Mouse (Mus musculus) liver, embryonic 14.5 days (tissue): ENCODE measurements at regions not wholly inside any gene's neighbourhood (a gene's known extent, or its start where the extent isn't known, plus 50 kb on each side); places are given as distances from the start of the nearest gene placed in this dataset. TPM values are rescaled to one million over a fixed set of nuclear protein-coding genes. Genes with fewer than 3 reads are reported as not detected.

ENCODE experiments used
- ATAC-seq: fragments of 200-750 bp; cut with Nextera tagmentation; 2 replicates; pipeline ENCODE4 v1.8.0; 2017; ENCODE audit warnings: moderate number of reproducible peaks, mild to moderate bottlenecking, moderate library complexity; ENCODE audit not compliant: insufficient read depth
- DNase-seq, 3 experiments: peaks; one replicate each; pipeline ENCODE4 v3.0.0-alpha.2; 2012 to 2013; ENCODE audit warnings: low read depth in 3 of 3, low spot score in 3 of 3
- H3K27ac ChIP-seq: fragments of 300-500 bp; sonication (generic); 2 replicates; pipeline ENCODE4 v1.5.1; 2014; ENCODE audit warnings: moderate library complexity, mild to moderate bottlenecking, control low read depth, inconsistent platforms
- H3K27me3 ChIP-seq: fragments of 300-500 bp; sonication (generic); 2 replicates; pipeline ENCODE4 v1.6.1; 2014; ENCODE audit warnings: mild to moderate bottlenecking, low read length, moderate library complexity; ENCODE audit not compliant: control insufficient read depth, insufficient read depth
- H3K36me3 ChIP-seq: fragments of 300-500 bp; sonication (generic); replicated peaks from 2 replicates; pipeline ENCODE4 v1.6.1; 2014; ENCODE audit warnings: low read depth; ENCODE audit not compliant: control insufficient read depth, insufficient read depth
- H3K4me1 ChIP-seq, 2 experiments: fragments of 200-500 bp in 1 of 2; fragments of 300-500 bp in 1 of 2; sonication (generic) in 1 of 2; replicated peaks; 2 replicates each; pipeline ENCODE4 v1.6.1; 2012 to 2014; ENCODE audit warnings: antibody characterized with exemption in 1 of 2, inconsistent platforms in 1 of 2, low read length in 1 of 2; ENCODE audit not compliant: control insufficient read depth in 2 of 2, insufficient read depth in 2 of 2
- H3K4me2 ChIP-seq: fragments of 300-500 bp; sonication (generic); 2 replicates; pipeline ENCODE4 v1.6.1; 2014; ENCODE audit warnings: low read depth, mild to moderate bottlenecking, control low read depth, moderate library complexity
- H3K4me3 ChIP-seq, 2 experiments: fragments of 200-500 bp in 1 of 2; fragments of 300-500 bp in 1 of 2; sonication (generic) in 1 of 2; 2 replicates each; pipeline ENCODE4 v1.5.1; 2012 to 2014; ENCODE audit warnings: low read depth in 2 of 2, low read length in 2 of 2, mild to moderate bottlenecking in 2 of 2, control low read depth in 1 of 2, inconsistent platforms in 1 of 2, moderate library complexity in 1 of 2; ENCODE audit not compliant: insufficient read depth in 1 of 2
- H3K9ac ChIP-seq: fragments of 300-500 bp; sonication (generic); replicated peaks from 2 replicates; pipeline ENCODE4 v1.6.1; 2014; ENCODE audit warnings: mild to moderate bottlenecking, control low read depth, moderate library complexity
- H3K9me3 ChIP-seq: fragments of 300-500 bp; sonication (generic); 2 replicates; pipeline ENCODE4 v1.6.1; 2016; ENCODE audit warnings: low read length, mixed read lengths; ENCODE audit not compliant: control insufficient read depth
- CTCF ChIP-seq: IDR thresholded peaks from 2 replicates; pipeline ENCODE4 v1.5.1; 2016; ENCODE audit warnings: antibody characterized with exemption, low read depth, control low read depth
- EP300 ChIP-seq: IDR thresholded peaks from 2 replicates; pipeline ENCODE4 v1.6.1; 2016; ENCODE audit warnings: antibody characterized with exemption, low read depth
- WGBS: fragments of 180-500 bp; shearing (Covaris S2); extraction: QIAGEN DNeasy Blood & Tissue Kit; methylation state at CpG from one replicate; pipeline ENCODE4 v1.1.7; 2014; ENCODE audit not compliant: insufficient replicate concordance; 5-methylcytosine and 5-hydroxymethylcytosine counted together
- microRNA-seq: library from miRNA; unstranded; fragments of <30 nt; microRNA quantifications from one replicate; pipeline ENCODE4, GENCODE M21; 2016

DNA sequence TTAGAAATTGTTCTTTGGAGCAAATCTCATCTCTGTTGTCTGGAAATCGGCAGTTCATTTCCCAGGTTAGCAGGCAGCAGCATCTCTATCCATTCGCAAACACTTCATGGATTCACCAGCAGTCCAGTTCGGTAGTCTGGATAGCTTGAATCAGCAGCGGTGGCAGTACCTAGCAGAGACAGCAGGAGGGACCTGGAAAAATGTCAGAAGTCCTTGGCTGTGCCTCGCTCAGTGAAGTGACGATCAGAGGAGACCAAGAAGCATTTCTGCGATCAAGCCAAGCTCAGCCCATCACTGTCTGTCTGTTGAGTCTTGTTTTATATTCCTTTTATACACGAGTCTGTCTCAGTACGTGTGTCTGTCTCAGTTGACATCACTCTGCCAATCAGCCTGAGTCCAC, 55.8 kb upstream of the Lemd2 start:
- H3K27ac ChIP-seq, result no peak overlapping the region
- no peak overlapping the region for H3K9ac ChIP-seq
- no peaks in the 10 kb centered on the region for H3K4me1 ChIP-seq
- no peak for DNase-seq
- H3K4me2 ChIP-seq, result no peak overlapping the region
- H3K4me3 ChIP-seq, result no peak overlapping the region
- H3K27me3 ChIP-seq, result no peaks in the 10 kb centered on the region
- no peaks in the 10 kb centered on the region for H3K9me3 ChIP-seq
- H3K36me3 ChIP-seq, result no peaks in the 10 kb centered on the region
- 72% methylated on average over 9 of the region's 9 CpGs for WGBS
- ATAC-seq, result no peak
- TF ChIP-seq EP300, result no peak
- no peak for TF ChIP-seq CTCF

DNA sequence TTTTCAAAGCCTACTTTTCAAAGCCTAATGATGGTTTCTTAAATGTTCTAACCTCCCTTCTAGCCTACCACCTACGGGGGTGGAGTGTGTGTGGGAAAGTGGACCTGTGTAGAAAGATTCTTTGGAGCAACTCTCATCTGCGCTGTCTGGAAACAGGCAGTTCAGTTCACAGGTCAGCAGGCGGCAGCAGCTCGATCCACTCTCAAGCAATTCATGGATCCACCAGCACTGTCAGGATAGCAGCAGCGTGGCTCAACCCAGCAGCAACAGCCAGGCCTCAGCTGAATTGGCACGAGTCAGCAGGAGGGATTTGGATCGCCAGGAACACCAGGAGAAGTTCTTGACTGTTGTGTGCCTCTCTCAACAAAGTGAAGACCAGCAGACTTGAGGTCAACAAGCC, 53.1 kb upstream of the Lemd2 start:
- Histone ChIP-seq H3K36me3 (no peaks in the 10 kb centered on the region), H3K9ac (no peak overlapping the region), H3K4me2 (no peak overlapping the region), H3K9me3 (no peaks in the 10 kb centered on the region), H3K27ac (no peak overlapping the region), H3K27me3 (no peaks in the 10 kb centered on the region), H3K4me1 (no peaks in the 10 kb centered on the region), H3K4me3 (no peak overlapping the region)
- TF ChIP-seq EP300 (no peak), CTCF (peak; percentile 31; the same call in 1 of the 2 replicates)
- 41% methylated on average over 7 of the region's 7 CpGs for whole genome bisulfite sequencing
- no peak for DNase-seq
- no peak for ATAC-seq

GRCm38 (mm10) chr17:27255804-27256203, 51.5 kb upstream of the Lemd2 start:
- Histone ChIP-seq H3K4me3 (no peak overlapping the region), H3K4me2 (no peak overlapping the region), H3K4me1 (no peaks in the 10 kb centered on the region), H3K36me3 (no peaks in the 10 kb centered on the region), H3K9me3 (no peaks in the 10 kb centered on the region), H3K27ac (no peak overlapping the region), H3K9ac (no peak overlapping the region), H3K27me3 (no peaks in the 10 kb centered on the region)
- WGBS, result 34% methylated on average over 7 of the region's 7 CpGs
- DNase-seq (no peak), ATAC-seq (no peak)
- no peak for TF ChIP-seq CTCF
- TF ChIP-seq EP300, result no peak

Small RNA genes lying in the stretch of these regions (microRNA-seq; reads per million reads assigned to microRNA genes)
- gene Mir7214, result not detected
- not detected for gene Mir7216
- gene Mir7217, result not detected
- gene Mir7218, result not detected
